Mouse (Mus musculus) heart, postnatal 10 days (tissue): ENCODE measurements at regions not wholly inside any gene's neighbourhood (a gene's known extent, or its start where the extent isn't known, plus 50 kb on each side); places are given as distances from the start of the nearest gene placed in this dataset.

Source experiments
- DNase-seq, 2 experiments: peaks; one replicate each; pipeline ENCODE4 v3.0.0; 2021
- intact Hi-C: fragments of 180-260 bp; cut with DNase I; formaldehyde crosslinking; loops from one replicate; pipeline ENCODE4 v1.15.1; 2025

GRCm38 (mm10) chr9:27692751-27693150 is 97.8 kb upstream of the Opcml start:
- DNase-seq: no peak
- intact Hi-C loops: no loop called here

GRCm38 (mm10) chr9:27694805-27695593 is 95.6 kb upstream of the Opcml start:
- intact Hi-C loops: no loop called here
- DNase-seq: no peak

DNA sequence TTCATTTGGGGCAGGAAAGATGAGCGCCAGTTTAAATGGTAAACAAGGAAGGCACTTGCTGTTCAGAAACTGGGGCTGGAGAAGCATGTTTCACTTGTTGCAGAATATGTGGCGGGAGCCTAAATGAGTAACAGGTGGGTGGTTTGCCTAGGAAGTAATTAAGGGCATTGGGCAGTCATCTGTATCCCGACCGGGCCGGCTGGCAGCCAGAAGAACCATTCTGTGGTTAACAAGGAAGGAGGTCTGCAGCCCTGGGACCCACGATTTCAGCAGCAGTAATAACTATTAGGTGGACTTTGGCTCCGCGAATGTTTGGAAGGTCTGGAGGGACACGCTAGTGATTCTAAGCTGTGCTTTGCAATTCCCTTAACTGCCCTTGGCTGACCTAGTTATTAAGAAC is 89.0 kb upstream of the Opcml start:
- DNase-seq: no peak
- intact Hi-C loops: no loop called here

GRCm38 (mm10) chr9:27702140-27702539 is 88.4 kb upstream of the Opcml start:
- intact Hi-C loops: no loop called here
- DNase-seq: no peak

GRCm38 (mm10) chr9:27704001-27704400 is 86.6 kb upstream of the Opcml start:
- peak; percentile 33 for DNase-seq
- intact Hi-C loops: no loop called here

- DNase-seq: no peak
- intact Hi-C loops: no loop called here
Measured at GRCm38 (mm10) chr9:27723840-27724408, 66.7 kb upstream of the Opcml start.

GRCm38 (mm10) chr9:27724576-27724975 is 66.0 kb upstream of the Opcml start:
- intact Hi-C loops: no loop called here
- DNase-seq: no peak

DNA sequence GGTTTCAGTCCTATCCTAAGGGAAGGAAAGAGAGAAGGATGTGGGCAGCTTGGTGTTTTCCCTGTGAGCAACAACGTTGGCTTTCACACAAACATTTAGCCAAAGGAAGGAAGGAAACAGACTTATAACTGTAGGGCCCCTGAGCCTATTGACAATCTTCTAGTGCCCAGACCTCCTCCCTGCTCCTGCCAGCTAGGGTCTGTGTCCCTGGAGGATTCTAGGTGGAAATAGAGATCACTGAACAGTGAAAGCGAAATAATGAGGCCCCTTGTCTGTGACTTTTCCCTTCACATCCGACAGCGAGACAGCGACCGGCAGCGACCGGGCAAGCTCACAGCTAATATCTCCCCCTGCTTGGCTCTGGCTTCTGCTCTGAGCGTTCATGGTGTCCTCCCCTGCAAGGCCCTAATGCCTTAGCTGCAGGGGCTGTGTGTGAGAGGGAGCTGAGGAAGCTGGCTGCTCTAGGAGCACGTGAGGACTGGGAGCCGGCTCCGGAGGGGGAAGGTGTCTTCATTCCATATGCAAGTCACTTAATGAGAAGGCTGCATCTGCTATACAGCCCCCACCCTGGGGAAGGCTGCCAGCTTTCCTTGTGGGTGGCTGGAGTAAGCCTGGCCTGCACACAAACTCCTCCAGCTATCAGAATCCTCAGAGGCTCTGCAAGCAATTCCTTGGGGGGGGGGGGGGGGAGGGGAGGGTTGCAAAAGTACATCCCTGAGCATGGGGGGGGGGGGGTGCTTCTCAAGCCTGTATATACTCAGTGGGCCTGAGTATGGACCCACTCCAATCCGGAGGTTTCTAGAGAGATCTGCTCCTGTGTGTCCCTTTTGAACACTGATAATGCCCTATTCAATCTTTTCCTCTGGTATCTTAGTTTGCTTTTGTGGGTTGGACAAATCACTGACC is 61.7 kb upstream of the Opcml start:
- intact Hi-C loops: no loop called here
- peak; percentile 6 to 17 for DNase-seq

GRCm38 (mm10) chr9:27729558-27729889 is 61.1 kb upstream of the Opcml start:
- no peak for DNase-seq
- intact Hi-C loops: no loop called here

GRCm38 (mm10) chr9:27739287-27739686 is 51.3 kb upstream of the Opcml start:
- DNase-seq: peak; percentile 44 to 64
- intact Hi-C loops: loop anchor here (1.0 to 10.0 kb wide), 3 partner anchors 325 to 506 kb away; no protein-coding TSS in a partner anchor
